Mouse (Mus musculus) embryonic fibroblast, embryonic 13.5 days (primary cell): ENCODE data around the gene Sel1l.

Experiments used
- CTCF ChIP-seq: IDR thresholded peaks from 2 replicates; pipeline ENCODE4 v1.5.1; 2011; ENCODE audit warnings: mild to moderate bottlenecking, control low read depth, low read length, moderate library complexity, borderline replicate concordance; ENCODE audit not compliant: insufficient read depth
- POLR2A ChIP-seq: IDR thresholded peaks from 2 replicates; pipeline ENCODE4 v1.6.1; 2011; ENCODE audit warnings: low read depth, mild to moderate bottlenecking, control low read depth, low read length, moderate library complexity

DNA sequence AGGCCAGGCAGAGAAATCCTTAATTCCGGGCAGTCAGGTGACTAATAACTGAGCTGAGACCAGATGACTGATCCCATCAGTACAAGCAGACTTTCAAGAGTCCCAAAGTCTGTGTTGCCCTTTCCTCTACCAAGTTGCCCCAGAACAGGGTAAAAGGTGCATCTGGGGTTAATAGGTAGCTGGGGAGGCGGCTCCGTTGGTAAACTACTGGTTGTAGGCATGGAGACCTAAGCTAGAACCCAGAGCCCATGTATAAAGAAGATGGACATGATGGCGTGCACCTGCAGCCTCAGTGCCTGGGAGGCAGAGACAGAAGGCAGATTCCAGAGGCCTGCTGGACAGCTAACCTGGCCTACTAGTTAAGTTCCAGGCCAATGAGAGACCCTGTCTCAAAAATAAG is 30.2 kb downstream of the Sel1l start:
- TF ChIP-seq POLR2A (no peak), CTCF (no peak)
